Mouse (Mus musculus) urinary bladder, postnatal 4 days (tissue): ENCODE results near the gene Cdh22.

Experiments
- DNase-seq, 2 experiments: peaks; one replicate each; pipeline ENCODE4 v3.0.0; 2021 to 2022; ENCODE audit warnings: low spot score in 2 of 2

Gene Cdh22

DNA sequence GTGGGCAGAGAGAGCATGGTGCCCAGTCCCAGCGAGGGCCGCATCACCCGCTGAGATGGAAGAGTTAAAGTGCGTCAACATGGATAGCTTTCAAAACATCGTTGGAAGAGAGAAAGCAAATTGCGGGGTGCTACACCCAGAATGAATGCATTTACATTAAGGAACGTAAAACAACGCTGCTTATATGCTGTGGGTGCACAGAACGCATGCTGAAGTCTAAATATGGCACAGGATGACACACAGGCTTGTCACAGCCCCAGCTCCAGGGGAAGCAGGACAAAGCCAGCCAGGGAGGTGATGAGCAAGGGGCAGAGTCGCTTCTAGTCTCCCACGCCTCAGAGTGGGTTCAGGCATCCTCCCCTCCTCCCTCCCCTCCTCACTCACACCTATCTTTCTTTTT lies 27.0 kb downstream of the Cdh22 start:
- DNase-seq = no peak

DNA sequence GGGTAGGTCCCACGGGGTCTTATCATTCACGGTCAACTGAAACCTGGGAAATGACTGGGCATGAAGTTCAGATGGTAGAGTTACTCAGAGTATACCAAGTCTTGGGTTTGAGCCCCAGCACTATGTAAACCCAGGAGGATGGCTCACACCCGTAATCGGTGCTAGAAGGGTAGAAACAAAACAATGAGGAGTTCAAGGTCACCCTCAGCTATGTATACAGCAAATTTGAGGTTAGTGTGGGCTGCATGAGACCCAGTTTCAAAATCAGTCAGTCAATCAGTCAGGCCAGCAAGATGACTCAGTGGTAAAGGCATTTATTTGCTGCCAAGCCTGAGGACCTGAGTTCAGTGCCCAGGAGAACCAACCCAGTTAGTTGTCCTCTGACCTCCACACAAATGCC lies 27.6 kb downstream of the Cdh22 start:
- DNase-seq = no peak

DNA sequence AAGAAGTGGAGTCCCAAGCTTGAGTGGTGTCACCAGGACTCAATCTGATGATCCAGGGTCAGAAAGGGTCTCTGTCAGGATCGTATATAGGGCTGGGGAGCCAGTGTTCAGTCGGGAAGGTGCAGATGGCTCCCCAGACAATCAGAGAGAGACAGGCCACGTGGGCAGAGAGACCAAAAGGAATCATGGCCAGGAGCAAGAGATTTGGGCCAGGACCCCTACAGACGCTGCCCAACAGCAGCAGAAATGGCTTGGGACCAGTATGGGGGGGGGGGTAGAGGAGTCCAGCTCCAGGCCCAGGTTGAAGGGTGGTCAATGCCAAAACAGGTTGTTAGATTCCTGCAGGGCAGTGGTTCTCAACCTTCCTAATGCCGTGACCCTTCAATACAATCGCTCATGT lies 29.2 kb downstream of the Cdh22 start:
- DNase-seq = no peak

DNA sequence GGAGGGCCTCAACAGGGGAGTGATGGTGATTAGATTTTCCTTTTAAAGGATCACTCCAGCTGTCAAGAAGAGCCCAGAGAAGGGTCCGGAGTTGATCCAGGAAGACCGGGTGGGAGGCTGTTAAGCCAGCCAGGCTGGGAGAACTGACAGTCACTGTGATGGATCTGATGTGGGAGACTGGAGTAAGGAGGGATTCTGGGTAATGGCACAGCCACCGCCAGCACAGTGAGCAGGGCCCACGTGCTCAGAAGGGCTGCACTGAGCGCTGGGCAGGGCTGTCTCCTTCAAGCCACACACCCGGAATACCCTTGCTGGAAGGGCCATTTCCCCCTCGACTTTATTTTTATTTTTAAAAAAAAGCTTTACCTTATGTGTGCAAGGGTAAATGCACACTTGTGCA lies 29.7 kb downstream of the Cdh22 start:
- DNase-seq = no peak

DNA sequence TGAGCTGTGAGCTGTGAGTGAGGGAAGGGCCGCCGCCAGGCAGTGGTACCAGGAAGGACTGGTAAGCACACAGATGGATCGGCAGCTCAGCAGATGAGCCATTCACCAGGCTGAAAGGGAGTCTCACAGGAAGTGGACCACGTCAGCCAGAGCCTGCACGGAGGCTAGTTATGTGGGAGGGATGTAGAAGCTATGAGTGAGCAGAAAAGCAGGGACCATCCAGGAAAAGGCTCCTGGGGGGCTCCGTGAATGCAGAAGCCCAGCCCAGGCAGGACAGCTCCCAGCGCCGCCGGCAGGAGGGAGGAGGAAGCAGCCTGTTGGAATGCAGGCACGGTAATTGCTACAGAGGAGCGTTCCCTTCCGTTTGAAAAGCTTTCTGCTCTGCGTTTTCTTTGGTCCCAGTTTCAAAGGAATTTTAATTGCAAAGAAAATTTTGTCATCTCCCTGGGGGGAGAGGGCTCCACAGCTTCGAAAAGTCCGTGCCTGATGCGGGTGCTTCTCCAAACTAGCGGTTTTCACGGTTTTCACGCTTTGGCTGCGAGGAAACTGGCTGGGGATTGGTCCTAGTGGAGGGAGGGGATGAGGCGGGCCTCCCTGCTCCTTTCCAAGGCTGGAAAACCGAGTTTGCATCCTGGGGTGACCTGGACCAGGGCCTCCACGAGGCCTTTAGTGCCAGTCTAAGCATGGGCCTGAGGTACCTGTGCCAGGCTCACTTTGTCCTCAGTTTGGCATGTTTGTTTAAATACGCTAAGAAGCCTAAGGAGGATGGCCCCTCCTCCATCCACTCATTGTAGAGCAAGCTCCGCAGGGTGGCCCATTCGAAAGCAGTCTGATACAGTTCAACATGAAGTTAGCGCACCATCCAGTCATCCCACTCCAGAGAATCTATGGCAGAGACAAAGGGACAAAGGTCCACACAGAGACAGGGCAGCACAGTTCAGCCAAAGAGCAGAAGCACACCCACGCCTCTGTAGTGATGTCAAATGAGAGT lies 32.6 kb downstream of the Cdh22 start:
- DNase-seq = no peak

DNA sequence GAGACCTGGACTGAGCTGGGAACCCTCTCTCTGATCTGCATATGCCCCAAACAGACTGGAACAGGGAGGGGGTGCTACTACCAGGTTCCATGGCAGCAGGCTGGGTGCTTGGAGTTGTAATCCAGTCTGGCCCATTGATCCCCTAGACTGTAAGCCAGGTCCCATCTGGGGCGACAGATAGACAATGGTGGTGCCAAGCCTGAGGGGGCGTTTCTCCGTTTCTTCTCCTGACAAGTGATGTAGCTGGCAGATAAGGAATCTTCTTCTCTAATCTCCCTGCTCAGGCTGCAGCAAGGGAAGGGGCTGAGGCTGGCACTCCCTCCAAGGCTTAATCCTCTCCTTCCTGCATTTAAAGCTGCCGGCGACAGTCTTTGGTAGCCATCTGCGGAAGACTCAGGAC lies 37.1 kb downstream of the Cdh22 start:
- no peak for DNase-seq

DNA sequence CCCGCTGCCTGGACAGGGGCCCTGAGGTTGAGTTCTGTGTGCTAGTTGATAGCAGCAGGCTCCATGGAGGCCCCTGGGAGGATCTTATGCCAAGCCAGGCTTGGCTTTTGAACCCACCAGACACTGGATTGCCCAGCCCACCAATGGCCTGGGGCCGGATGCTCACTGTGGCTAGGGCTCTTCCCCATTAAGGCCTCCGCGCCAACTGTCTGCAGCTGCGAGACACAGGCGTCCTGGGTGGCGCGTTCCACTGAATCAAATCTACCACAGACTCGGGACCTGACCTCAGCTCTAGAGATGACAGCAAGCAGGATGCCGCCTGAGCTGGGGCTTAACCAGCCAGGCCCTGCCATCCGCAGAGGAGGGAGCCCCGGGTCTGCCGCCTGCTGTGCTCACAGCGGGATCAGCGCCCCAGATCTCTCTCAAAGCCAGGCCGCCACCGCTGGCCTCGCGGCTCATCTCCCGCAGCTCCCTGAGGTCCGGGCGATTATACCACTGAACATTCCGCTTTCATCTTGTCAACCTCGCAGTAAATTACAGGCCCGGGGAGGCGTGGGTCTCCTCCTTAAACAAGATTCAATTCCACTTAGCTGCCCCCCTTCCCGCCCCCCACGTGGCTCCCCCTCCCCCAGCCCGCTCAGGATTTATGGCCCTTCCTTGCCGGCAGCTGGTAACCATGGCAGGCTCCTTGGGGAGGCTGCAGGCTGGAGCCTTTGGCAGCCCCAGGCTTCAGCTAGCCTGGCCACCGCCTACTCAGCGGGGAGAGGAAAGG lies 39.1 kb downstream of the Cdh22 start:
- no peak for DNase-seq

DNA sequence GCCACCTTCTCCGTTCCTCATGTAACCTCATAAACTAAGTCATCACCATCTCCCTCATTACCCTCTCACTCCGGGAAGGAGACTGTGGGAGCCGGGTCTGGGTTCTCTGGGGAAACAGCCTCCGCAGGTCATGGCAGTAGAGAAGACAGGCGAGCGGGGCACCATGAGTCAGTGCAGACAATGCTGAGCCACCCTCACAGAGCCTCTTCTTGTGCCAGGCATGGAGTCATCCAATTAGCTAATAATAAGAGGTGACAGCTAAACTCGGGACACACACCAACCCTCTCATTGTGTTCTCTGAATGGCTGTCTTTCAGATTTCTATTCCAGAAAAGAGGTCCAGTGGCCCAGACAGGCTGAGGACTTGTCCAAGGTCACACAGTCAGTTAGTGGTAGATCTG lies 43.2 kb downstream of the Cdh22 start:
- DNase-seq = no peak

DNA sequence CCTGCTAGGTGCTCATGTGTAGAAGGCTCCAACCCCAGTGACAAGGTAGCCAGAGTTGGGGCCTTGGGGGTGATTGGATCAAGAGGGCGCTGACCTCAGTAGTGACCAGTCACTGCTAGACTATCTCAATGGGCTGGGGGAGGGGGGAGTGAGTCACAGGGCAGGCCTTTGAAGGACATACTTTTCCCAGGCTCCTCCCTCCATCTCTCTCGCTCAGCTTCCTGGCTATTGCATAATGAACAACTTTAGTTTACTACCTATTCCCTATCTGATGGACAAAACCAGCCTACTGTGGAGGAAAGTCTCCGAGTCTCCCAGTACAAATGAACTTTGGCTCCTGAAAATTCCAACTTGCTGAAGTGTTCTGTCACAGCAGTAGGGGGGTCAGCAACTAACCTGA lies 45.1 kb downstream of the Cdh22 start:
- DNase-seq = no peak

DNA sequence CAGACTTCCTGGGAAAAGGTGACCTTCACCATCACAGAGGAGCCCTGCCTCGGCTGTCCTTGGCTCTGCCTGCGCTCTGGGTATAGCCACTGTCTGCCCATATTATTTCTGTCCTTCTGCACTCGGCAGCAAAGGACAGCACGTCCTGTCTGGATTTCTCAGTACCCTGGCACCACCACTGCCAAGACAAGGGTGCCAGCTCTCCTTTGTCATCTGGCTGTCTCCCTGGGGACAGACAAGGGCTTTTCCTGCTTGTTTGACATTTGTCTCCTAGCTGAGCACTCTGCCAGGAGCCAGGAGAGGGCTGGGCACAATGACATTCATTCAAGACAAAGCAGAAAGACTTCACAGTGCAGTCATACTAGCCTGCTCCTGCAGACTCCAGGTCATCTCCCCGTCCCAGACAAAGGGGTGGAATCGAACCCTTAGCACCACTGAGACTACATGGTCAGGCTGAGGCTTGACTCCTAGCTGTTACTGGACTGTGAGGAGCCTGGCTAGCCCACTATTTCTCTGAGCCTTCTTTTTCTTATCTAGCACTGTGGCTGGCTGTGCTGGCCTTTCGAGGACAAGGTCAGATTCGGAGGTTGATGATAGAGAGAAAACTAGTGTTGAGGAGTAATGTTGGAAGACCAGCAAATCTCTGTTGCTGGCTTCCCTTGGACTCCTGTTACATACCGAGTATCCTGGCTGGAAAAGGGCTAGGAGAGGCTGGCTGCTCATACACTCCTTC lies 46.8 kb downstream of the Cdh22 start:
- no peak for DNase-seq

DNA sequence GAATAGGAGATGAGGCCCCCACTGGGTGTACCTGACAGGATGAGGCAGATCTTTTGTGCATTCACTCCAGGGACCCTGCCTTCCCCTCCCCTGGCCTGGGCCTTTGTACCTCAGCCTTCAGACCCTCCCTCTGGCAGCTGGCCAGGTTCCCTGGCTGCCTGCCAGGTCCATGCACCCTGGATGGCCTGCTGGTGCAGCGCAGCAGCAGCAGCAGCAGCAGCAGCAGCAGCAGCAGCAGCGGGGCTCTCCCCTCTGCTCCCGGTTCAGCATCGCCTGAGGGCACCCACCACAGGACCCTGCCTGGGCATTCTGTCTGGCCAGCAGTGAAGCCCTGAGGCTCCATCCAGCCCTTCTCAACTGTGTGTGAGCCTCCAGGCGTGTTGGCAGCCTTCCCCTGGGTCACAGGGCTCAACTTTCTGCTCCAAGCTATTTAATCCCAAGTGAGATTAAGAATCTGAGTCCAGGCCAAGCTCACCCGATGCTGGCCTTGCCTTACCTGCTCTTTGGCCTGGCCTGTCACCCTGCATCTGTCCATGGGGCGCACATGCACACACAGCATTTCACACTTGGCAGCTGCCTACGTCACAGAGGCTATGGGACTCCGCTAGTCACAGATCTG lies 50.5 kb downstream of the Cdh22 start:
- no peak for DNase-seq

DNA sequence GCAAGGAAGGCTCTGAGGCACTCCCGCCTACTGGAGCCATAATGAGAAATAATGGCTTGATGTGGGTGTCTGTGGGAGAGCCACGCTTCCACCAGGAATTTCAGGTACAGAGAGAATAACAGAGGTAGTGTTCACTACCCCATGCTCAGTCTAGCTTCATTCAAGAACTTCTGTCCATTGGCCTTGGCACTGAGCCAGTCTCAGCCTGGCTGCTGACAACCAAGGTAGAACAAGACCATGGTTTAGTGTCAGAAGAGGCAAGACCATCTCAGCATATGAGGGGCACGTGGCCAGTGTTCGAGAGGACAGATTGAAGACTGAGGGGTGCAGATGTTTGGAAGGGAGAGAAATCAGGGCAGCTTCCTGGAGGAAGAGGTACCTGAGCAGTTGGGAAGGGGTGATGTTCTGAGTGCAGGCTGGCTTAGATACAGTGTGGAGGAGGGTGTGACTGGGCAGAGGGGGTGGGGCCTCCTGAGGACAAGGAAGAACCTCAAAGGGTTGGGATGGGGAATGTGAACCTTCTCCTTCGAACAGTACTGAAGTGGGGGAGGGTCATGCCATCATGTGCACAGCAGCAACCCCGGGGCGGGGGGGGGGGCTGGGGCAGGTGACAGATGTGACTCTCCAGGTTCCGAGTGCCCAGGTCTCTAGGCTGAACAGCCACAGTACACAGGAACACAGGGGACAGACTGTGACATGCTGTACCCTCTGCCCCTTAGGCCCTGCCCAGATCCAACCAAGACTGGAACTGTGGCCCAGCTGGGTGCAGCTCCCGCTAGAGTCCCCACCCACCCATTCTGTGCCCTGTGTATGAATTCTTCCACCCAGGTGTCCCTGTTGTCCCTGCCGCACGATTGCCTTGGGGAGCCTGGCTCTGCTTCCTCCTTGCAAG lies 52.3 kb downstream of the Cdh22 start:
- DNase-seq = no peak

DNA sequence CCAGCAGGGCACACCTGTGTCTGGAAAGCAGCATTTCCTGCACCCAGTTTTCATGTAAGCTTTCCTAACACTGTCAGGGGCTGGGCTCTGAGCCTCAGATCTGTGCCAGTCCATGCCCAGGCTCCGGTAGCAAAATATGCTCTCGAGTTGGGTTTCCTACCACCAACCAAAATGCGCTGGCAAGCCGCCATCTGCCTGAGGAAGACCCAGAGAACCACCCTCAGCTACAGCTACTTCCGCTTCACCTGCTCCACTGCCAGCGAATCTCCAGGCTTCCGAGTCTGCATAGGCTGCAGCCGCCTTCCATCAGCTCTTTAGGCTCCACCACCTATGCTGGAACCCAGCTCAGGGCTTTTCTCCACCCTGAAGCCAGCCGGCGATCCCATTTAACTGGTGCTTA lies 55.4 kb downstream of the Cdh22 start:
- DNase-seq = no peak

DNA sequence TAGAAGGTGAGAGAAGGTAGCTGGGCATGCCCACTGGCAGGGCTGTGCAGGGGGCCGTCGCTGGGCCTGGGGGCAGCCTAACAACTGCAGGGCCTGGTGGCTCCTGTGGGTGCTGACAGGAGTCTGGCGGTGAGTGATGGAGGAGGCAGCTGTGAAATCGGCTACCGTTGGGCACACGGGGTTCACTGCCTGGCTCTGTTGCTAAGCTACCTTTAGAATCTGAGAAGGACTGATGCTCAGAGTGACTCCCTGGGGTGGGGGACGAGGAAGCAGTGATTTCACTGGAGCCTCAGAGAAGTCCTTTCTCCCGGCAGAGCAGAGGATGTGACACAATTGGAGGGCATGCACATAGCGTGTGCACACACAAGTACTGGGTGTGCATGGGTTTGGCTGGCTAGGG lies 57.7 kb downstream of the Cdh22 start:
- DNase-seq = no peak

DNA sequence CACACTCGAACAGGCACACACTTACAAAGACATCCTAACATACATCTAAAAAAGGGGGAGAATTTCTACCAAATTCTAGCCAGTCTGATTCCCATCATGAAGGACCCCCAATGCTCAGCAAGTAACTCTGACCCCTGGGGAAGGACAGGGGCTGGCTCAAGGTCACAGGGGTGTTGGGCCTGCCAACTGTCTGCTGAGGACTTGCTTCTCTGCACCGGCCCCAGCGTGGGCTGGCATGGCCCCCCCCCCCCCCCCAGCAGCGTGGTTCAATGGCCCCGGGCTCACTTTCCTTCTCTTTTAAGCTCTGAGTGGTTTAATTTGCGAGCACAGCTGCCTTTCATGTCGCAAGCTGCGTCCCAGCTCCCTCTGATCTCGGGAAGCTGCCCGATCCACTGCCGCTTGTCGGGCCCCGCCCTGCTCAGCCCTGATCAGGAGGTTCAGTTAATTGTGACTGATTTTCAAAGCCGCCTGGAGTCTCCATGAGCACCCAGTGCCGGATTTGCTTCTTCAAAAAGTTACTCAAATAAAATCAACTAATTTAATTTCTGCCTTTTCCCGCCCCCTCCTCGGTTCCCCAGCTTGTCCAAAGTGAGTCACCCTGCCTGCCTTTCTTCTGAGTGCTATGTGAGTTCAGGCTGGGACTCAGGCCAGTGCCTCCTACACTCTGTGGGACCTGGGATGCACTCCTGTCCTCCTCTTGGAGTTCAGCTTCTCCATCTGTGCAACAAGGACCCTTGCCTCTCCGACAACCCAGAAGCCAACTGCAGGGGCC lies 67.8 kb downstream of the Cdh22 start:
- no peak for DNase-seq

DNA sequence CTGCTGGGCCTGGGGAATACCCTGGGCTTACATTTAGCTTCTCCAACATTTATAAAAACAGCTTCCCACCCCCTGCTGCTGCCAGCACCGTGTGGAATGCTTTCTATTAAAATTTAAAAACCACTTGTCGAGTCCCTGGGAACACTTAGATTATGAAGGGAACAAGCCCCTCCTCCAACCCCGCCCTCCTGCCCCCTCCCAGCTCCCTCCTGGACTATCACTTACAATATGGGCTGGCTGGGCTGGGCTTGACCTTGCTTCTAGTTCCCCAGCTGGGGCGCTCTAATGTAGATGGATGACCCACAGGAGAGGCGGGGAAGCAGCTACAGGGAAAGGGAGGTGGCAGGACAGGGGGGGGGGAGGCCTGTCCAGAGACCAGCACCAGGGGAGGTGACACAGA lies 72.4 kb downstream of the Cdh22 start:
- no peak for DNase-seq

DNA sequence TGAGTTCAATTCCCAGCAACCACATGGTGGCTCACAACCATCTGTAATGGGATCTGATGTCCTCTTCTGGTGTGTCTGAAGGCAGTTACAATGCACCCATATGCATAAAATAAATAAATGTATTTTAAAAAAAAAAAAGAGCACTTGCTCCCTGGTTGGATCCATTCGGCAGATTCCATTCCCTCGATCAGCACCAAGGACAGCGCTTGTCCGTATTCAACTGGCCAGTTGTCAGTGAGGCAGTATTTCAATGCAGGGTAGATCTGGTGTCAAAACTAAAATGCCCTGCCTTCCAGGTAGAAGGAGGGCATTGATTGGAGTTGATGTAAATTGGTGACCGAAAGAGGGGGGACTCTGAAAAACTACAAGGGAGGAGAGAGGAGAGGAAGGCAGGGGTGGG lies 74.2 kb downstream of the Cdh22 start:
- DNase-seq = no peak

DNA sequence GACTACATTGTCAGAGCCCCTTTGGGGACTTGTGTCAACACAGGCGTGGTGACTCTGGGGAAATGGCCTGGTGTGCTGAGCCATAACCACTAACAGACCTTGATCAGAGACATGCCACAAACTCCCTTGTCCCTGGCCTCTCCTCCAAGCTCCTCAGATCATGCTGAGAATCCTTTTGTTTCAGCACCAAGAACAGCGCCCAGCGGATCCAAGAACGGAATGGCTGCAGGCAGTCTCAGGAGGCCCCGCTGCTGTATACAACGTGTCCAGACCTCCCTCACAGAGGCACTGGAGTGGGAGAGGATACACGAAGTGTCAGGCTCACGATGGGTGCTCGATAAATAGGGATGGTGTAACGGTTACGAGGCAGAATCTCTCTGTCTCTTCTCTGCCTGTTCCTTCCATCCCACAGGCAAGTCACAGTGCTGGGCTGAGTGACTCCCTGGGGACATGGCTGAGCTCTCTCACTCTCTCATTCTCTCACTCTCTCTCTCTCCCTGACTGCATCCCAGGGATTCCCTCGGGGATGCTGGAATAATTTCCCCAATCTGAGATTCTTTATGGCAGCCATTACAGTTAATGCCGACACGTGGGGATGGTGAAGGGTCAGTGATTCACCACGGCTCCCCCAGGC lies 75.5 kb downstream of the Cdh22 start:
- peak; percentile 46 to 77 for DNase-seq

DNA sequence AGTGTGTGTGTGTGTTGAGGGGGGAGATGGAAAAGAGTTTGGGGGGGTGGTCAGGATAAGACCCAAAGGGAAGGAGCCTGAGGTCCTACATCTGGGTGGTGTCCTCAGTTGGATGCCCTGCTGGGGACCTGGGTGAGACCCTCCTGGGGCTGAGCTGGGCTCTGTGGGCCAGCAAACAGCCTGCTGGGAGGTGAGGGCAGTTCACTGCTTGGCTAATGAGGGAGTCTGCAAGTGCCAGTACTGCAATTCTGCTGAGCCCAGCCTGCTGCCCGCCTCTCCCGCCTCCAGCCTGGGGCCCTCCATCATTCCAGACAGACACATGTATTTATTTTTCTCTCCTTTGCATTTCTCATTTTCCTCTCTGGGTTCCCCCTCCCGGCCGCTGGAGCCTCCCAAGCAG lies 76.3 kb downstream of the Cdh22 start:
- no peak for DNase-seq

DNA sequence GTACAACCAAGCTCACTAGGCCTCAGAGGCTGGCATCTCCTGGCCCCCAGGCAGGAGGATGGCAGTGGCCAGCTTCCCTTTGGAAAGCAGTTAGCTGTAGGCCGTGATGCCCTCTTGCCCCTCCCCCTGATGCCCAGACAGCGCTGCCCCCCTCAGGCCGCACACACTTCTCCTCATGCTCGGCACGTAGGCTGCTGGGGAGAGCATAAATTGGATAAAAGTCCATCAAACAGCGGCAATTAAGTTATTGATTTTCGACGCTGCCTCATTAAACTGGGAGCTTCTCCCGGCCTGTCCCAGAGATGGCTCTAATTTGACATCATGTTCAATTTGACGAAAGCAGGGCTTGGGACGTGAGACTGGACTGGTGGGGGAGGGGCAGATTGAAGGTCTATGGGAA lies 76.8 kb downstream of the Cdh22 start:
- no peak for DNase-seq
